In genomic region chr6:88812886-88813285, GRCm38 (mm10) we compare ENCODE assay signal across 8 mouse cellular contexts. TPM values are rescaled to one million over a fixed set of nuclear protein-coding genes. Genes with fewer than 3 reads are reported as not detected.
DNase-seq lines count a peak whose midpoint lies in the region; ATAC-seq lines count a peak whose summit lies in the region.

No protein-coding gene starts in this region.

- H3K4me1 ChIP-seq in heart, embryonic 10.5 days: peaks cover 42% of the 10 kb centered on the region
- H3K4me1 ChIP-seq in lung, embryonic 15.5 days: peaks cover 41% of the 10 kb centered on the region

- no peak overlapping the region for H3K4me2 ChIP-seq in lung, embryonic 15.5 days

- H3K27me3 ChIP-seq in heart, embryonic 10.5 days (ENCODE audit: insufficient read depth, poor library complexity, severe bottlenecking): 0 out of 2 replicates have a peak, but pooled peaks cover 5% of the 10 kb centered on the region
- no peaks in the 10 kb centered on the region for H3K27me3 ChIP-seq in lung, embryonic 15.5 days

- no peak overlapping the region for H3K4me3 ChIP-seq in heart, embryonic 10.5 days
- H3K4me3 ChIP-seq in lung, embryonic 15.5 days: no peak overlapping the region

- no peak for ATAC-seq in lung, embryonic 15.5 days (ENCODE audit: borderline replicate concordance, extremely low read depth, low FRiP score, low TSS enrichment)

- no peak overlapping the region for H3K9ac ChIP-seq in lung, embryonic 15.5 days

- H3K27ac ChIP-seq in heart, embryonic 10.5 days: no peak overlapping the region
- H3K27ac ChIP-seq in lung, embryonic 15.5 days: peak overlapping the region; percentile 39; the same call in 1 of the 2 replicates

- no peaks in the 10 kb centered on the region for H3K9me3 ChIP-seq in heart, embryonic 10.5 days
- H3K9me3 ChIP-seq in lung, embryonic 15.5 days: no peaks in the 10 kb centered on the region

- H3K36me3 ChIP-seq in heart, embryonic 10.5 days: no peaks in the 10 kb centered on the region
- H3K36me3 ChIP-seq in lung, embryonic 15.5 days: no peaks in the 10 kb centered on the region

- peak; percentile 64 for DNase-seq in heart, adult 8-10 months (ENCODE audit: low spot score)
- DNase-seq in heart, embryonic 10.5 days (ENCODE audit: low spot score): no peak
- DNase-seq in A20 (ENCODE audit: low read depth, low spot score) (peak; percentile 68), WW6 (ENCODE audit: low read depth, low spot score) (peak; percentile 36)
- peak; percentile 64 for DNase-seq in forelimb bud, embryonic 11.5 days (ENCODE audit: low read depth, low spot score)
- DNase-seq in thymus, postnatal 4 days: peak; percentile 61
- no peak for DNase-seq in urinary bladder, adult 2 months (ENCODE audit: low spot score)

- 58% methylated on average over 3 of the region's 3 CpGs for WGBS in heart, embryonic 10.5 days
- WGBS in lung, embryonic 15.5 days: 66% methylated on average over 3 of the region's 3 CpGs

RNA-seq across cellular contexts. Expression of gene Abtb1, which starts 28.9 kb away (rescaled TPM):
- 10 to 100 TPM; 18.8 to 27.6 (median 23.8) TPM for total RNA-seq in heart, adult 8-10 months (2022)
- polyA plus RNA-seq in heart, embryonic 10.5 days (2016; fragmentation: Nextera tagmentation; extraction: Ambion mirVana): 20.9 and 23.5 TPM in 2 replicates
- polyA plus RNA-seq in lung, embryonic 15.5 days (2015; fragmentation: Nextera tagmentation; extraction: Ambion mirVana): 36.7 and 42.9 TPM in 2 replicates
- polyA plus RNA-seq in urinary bladder, adult 2 months (2012; rRNA removed): 48.1 and 51.8 TPM in 2 replicates

Comparison
In these comparisons a context has a peak if more than half of its experiments do, and no peak if none do; other contexts are left out.
1. DNase-seq: peak in heart, adult 8-10 months (single experiment), A20 (single experiment), WW6 (single experiment), forelimb bud, embryonic 11.5 days (single experiment) and thymus, postnatal 4 days (single experiment); none in heart, embryonic 10.5 days (single experiment) and urinary bladder, adult 2 months (single experiment).